Mouse (Mus musculus) limb, embryonic 14.5 days (tissue): ENCODE data around the gene Cfap73. TPM values are rescaled to one million over a fixed set of nuclear protein-coding genes. Genes with fewer than 3 reads are reported as not detected.

Source experiments
- ATAC-seq: fragments of 200-750 bp; cut with Nextera tagmentation; 2 replicates; pipeline ENCODE4 v1.8.0; 2017; ENCODE audit warnings: low read depth, moderate number of reproducible peaks, moderate TSS enrichment; ENCODE audit not compliant: low FRiP score
- DNase-seq: peaks from one replicate; pipeline ENCODE4 v3.0.0-alpha.2; 2015; ENCODE audit warnings: low spot score
- H3K27ac ChIP-seq: fragments of 300-500 bp; sonication (generic); replicated peaks from 2 replicates; pipeline ENCODE4 v1.5.1; 2014; ENCODE audit warnings: low read depth, mild to moderate bottlenecking, low read length, moderate library complexity, mixed read lengths
- H3K27me3 ChIP-seq: fragments of 300-500 bp; sonication (generic); 2 replicates; pipeline ENCODE4 v1.6.1; 2014; ENCODE audit warnings: low read length, mixed read lengths; ENCODE audit not compliant: control insufficient read depth, insufficient read depth
- H3K36me3 ChIP-seq: fragments of 300-500 bp; sonication (generic); 2 replicates; pipeline ENCODE4 v1.6.1; 2014; ENCODE audit warnings: mild to moderate bottlenecking, low read length, moderate library complexity, mixed read lengths; ENCODE audit not compliant: control insufficient read depth, insufficient read depth
- H3K4me1 ChIP-seq: fragments of 300-500 bp; sonication (generic); 2 replicates; pipeline ENCODE4 v1.6.1; 2014; ENCODE audit warnings: antibody characterized with exemption, low read length, mixed read lengths; ENCODE audit not compliant: control insufficient read depth, insufficient read depth
- H3K4me2 ChIP-seq: fragments of 300-500 bp; sonication (generic); replicated peaks from 2 replicates; pipeline ENCODE4 v1.6.1; 2014; ENCODE audit warnings: low read depth, mild to moderate bottlenecking, low read length, moderate library complexity; ENCODE audit not compliant: severe bottlenecking
- H3K4me3 ChIP-seq: fragments of 300-500 bp; sonication (generic); replicated peaks from 2 replicates; pipeline ENCODE4 v1.5.1; 2014; ENCODE audit warnings: low read length
- H3K9ac ChIP-seq: fragments of 300-500 bp; sonication (generic); 2 replicates; pipeline ENCODE4 v1.6.1; 2014; ENCODE audit warnings: mild to moderate bottlenecking, low read depth, low read length, moderate library complexity; ENCODE audit not compliant: severe bottlenecking
- H3K9me3 ChIP-seq: fragments of 300-500 bp; sonication (generic); 2 replicates; pipeline ENCODE4 v1.6.1; 2016; ENCODE audit warnings: low read length; ENCODE audit not compliant: control insufficient read depth
- POLR2A ChIP-seq: fragments of 200-500 bp; IDR thresholded peaks from 2 replicates; pipeline ENCODE4 v1.8.0; 2012; ENCODE audit warnings: inconsistent platforms, mild to moderate bottlenecking, moderate library complexity, borderline replicate concordance; ENCODE audit not compliant: insufficient read depth, insufficient read length; ENCODE audit errors: extremely low read depth
- WGBS: fragments of 180-500 bp; shearing (Covaris S2); extraction: QIAGEN DNeasy Blood & Tissue Kit; methylation state at CpG from one replicate; pipeline ENCODE4 v1.1.7; 2014; 5-methylcytosine and 5-hydroxymethylcytosine counted together
- polyA plus RNA-seq, 2 experiments: library from polyadenylated mRNA; depleted of rRNA in 1 of 2; stranded (reverse) in 1 of 2; unstranded in 1 of 2; fragments of >200 nt; fragmentation: Nextera tagmentation in 1 of 2; extraction: Ambion mirVana in 1 of 2; gene quantifications; 2 replicates each; pipeline versions ENCODE4 v1.2.1 to v1.2.3; 2012 to 2014

Cfap73 gene
- polyA plus RNA-seq, 2 experiments: not detected

DNA sequence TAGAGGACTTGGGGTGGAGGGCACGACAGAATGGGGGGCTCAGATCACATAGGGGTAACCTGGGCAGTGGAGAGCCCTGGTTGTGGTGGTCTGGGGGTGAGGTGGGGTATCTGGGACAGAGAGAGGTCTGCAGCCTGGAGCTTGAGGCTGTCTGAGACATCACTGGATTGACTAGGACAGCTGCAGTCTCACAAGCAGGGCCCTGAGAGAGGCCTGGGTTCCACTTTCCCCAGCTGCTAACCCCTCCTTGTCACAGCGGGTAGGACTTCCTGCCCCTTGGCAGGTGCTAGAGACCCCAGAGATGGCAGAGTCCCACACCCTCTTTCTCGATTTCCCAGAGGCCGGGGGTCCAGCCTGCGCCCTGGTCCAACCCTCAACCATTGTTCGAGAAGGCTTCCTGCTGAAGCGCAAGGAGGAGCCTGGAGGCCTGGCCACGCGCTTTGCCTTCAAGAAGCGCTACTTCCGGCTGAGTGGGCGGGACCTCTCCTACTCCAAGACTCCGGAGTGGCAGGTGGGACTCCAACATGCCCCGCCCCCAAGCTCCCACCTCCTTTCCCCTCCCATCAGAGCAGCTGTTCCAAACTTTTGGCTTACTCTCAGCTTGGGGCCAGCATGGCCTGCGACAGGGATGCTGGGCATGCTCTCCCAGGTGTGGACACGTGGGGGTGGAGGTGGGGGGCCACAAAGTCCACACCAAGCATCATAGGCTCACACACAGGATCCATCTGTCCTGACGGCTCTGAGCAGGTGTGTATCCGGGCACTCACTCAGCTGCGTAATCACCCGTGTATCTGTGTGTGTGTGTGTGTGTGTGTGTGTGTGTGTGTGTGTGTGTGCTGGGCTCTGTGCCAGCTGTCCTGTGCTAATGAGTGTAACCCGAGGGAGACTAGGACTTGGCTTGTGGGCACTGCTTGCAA lies 40.5 kb upstream of the Cfap73 start:
- Histone ChIP-seq H3K9me3 (no peaks in the 10 kb centered on the region), H3K27me3 (no peaks in the 10 kb centered on the region), H3K27ac (no peak overlapping the region), H3K36me3 (no peaks in the 10 kb centered on the region), H3K4me2 (no peak overlapping the region), H3K9ac (no peak overlapping the region), H3K4me3 (no peak overlapping the region), H3K4me1 (no peaks in the 10 kb centered on the region)
- no peak for TF ChIP-seq POLR2A
- WGBS: 32% methylated on average over 19 of the region's 21 CpGs
- ATAC-seq (peak; percentile 74), DNase-seq (peak; percentile 74)

DNA sequence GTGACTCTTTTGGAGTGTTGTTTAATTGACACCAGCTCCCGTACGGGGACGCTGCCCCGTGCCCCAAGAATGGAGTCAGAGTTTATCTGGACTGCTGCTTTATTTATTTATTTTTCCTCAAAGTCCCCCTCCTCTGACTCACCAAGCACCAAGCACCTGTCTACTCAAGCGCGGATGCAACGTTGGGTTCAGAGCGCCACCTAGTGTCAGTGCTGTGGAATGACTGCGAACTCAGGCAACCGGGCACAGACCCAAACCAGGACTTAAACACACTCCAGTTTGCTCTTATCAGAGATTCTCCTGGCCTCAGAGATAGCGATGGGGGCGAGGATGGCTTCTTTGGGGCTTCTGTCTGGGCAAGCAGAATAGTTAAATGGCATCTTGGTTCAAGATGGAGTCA lies 39.6 kb upstream of the Cfap73 start:
- no peaks in the 10 kb centered on the region for H3K4me1 ChIP-seq
- no peaks in the 10 kb centered on the region for H3K36me3 ChIP-seq
- no peaks in the 10 kb centered on the region for H3K9me3 ChIP-seq
- H3K4me3 ChIP-seq: no peak overlapping the region
- 15% methylated on average over 12 of the region's 12 CpGs for WGBS
- DNase-seq (peak; percentile 51), ATAC-seq (no peak)
- no peak overlapping the region for H3K9ac ChIP-seq
- H3K4me2 ChIP-seq: no peak overlapping the region
- H3K27ac ChIP-seq: no peak overlapping the region
- no peak for TF ChIP-seq POLR2A
- no peaks in the 10 kb centered on the region for H3K27me3 ChIP-seq

DNA sequence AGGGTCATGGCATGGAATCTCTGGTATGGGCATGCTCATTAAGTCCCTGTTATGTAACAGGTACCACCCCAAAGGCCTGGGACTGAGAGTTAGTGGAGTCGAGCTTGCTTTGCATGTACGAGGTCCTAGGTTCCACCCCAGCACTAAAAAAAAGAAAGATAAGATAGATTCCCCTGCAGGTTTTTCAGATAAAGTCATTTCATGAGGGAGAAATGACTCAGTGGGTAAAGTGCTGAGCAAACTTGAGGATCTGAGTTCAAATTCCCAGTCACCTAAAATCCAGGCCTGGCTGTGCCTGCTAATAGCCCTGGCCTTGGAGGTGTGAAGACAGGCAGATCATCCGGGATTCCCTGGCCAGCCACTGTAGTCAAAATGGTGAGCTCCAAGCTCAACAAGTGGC lies 37.8 kb upstream of the Cfap73 start:
- H3K9ac ChIP-seq: no peak overlapping the region
- no peaks in the 10 kb centered on the region for H3K36me3 ChIP-seq
- 84% methylated on average over 3 of the region's 3 CpGs for WGBS
- no peak overlapping the region for H3K4me2 ChIP-seq
- no peak overlapping the region for H3K27ac ChIP-seq
- ATAC-seq: no peak
- H3K27me3 ChIP-seq: no peaks in the 10 kb centered on the region
- no peaks in the 10 kb centered on the region for H3K4me1 ChIP-seq
- no peak for DNase-seq
- H3K4me3 ChIP-seq: no peak overlapping the region
- no peaks in the 10 kb centered on the region for H3K9me3 ChIP-seq
- no peak for TF ChIP-seq POLR2A

DNA sequence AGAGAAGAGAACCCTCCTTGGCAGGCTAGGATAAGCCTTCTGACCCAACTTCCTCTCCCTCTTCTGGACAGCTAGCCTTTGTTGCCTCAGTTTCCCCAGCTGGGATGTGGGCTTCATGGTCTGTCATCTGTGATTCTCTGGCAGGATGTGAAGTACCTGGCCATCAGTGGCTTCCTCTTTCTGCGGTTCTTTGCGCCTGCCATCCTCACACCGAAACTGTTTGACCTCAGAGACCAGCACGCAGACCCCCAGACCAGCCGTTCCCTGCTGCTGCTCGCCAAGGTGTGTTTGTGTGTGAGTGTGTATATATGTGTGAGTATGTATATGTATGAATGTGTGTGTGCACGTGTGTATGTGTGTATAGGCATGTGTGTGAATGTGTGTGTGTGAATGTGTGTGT lies 36.1 kb upstream of the Cfap73 start:
- no peak overlapping the region for H3K9ac ChIP-seq
- no peaks in the 10 kb centered on the region for H3K36me3 ChIP-seq
- DNase-seq (no peak), ATAC-seq (no peak)
- no peak overlapping the region for H3K27ac ChIP-seq
- no peaks in the 10 kb centered on the region for H3K4me1 ChIP-seq
- H3K9me3 ChIP-seq: no peaks in the 10 kb centered on the region
- no peak overlapping the region for H3K4me3 ChIP-seq
- WGBS: 82% methylated on average over 7 of the region's 7 CpGs
- no peak overlapping the region for H3K4me2 ChIP-seq
- TF ChIP-seq POLR2A: no peak
- no peaks in the 10 kb centered on the region for H3K27me3 ChIP-seq

DNA sequence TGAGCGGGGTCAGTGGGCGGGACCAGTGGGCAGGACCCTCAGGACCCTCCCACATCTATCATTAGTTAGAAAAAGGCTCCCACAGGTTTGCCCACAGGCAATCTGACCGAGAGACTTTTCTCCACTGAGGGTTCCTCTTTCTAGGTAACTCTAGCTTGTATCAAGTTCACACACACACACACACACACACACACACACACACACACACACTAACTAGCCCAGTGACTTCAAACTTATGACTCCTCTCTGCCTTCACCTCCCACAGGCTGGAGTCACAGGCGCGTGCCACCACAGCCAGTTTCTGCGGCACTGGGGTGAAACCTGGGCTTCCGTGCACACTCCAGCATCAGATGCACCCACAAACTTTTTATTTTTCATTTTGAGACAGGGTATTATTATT lies 34.7 kb upstream of the Cfap73 start:
- no peak overlapping the region for H3K4me2 ChIP-seq
- TF ChIP-seq POLR2A: no peak
- WGBS: 68% methylated on average over 7 of the region's 7 CpGs
- no peak overlapping the region for H3K4me3 ChIP-seq
- no peaks in the 10 kb centered on the region for H3K36me3 ChIP-seq
- no peak overlapping the region for H3K27ac ChIP-seq
- no peak overlapping the region for H3K9ac ChIP-seq
- DNase-seq: no peak
- no peaks in the 10 kb centered on the region for H3K9me3 ChIP-seq
- H3K4me1 ChIP-seq: no peaks in the 10 kb centered on the region
- no peaks in the 10 kb centered on the region for H3K27me3 ChIP-seq
- no peak for ATAC-seq

DNA sequence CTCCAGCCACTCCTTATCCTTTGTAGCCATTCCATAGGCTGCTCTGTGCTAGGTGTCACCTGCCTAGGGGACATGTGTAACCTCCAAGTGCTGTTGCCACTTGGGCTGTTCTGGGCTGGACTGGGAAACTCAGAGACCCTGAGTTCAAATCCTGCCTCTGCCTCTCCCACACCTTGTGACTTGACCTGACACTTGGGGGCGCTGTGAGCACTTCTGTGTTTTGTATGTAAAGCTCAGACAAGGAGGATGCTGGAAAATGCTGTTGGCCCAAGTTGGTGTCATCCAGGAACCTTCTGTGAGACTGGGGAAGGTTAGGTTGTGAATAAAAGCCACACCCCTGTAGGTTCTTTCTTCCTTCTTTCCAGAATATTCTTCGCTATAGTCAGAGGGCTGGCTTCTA lies 30.9 kb upstream of the Cfap73 start:
- Histone ChIP-seq H3K4me1 (no peaks in the 10 kb centered on the region), H3K4me3 (no peak overlapping the region), H3K4me2 (no peak overlapping the region), H3K36me3 (no peaks in the 10 kb centered on the region), H3K9me3 (no peaks in the 10 kb centered on the region), H3K27me3 (no peaks in the 10 kb centered on the region), H3K9ac (no peak overlapping the region), H3K27ac (no peak overlapping the region)
- WGBS: 52% methylated on average over 2 of the region's 2 CpGs
- DNase-seq (no peak), ATAC-seq (no peak)
- TF ChIP-seq POLR2A: no peak
